Mouse (Mus musculus) lung, adult 2 months (tissue): ENCODE data around the gene Ugt1a9.

ENCODE experiments used
- CTCF ChIP-seq: fragments of 200-500 bp; IDR thresholded peaks from 2 replicates; pipeline ENCODE4 v1.5.1; 2011; ENCODE audit warnings: mild to moderate bottlenecking, low read length, control low read depth; ENCODE audit not compliant: insufficient read depth
- POLR2A ChIP-seq: fragments of 200-500 bp; IDR thresholded peaks from 2 replicates; pipeline ENCODE4 v1.6.1; 2011; ENCODE audit warnings: low read depth, mild to moderate bottlenecking, control low read depth, low read length, borderline replicate concordance; ENCODE audit errors: extremely low read depth

DNA sequence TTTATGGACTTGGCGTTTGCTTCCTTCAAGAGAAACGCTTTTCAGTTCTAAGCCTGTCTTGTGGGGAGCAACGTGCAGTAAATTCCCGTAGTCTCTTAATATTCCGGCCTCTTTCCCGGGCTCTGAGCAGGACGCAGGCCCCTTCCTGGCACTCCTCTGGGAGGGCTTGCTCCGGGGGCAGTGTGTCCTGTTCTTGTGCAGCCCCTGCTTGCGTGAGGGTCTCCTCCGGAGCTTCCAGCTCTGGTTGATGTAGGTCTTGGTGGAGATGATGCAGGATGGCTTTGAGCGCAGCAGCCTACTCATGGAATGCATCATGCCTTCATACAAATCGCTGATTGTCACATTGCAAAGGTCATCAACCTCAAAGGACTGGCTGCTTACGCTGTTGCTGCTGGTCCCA, 195.5 kb downstream of the Ugt1a9 start:
- TF ChIP-seq POLR2A (no peak), CTCF (no peak)
